Comparison of ENCODE assay signal across 35 mouse cellular contexts in genomic region chr10:7748752-7749151, GRCm38 (mm10).
"Had no signal": no experiment of that assay in that cellular context is flagged by ENCODE, and none has a peak within 500 bp of the region (broad histone marks: within the 10 kb centered on the region; RNA-seq: fewer than 3 reads in every experiment).

No protein-coding gene starts in this region.

- H3K9ac ChIP-seq: heart, embryonic 12.5 days; heart, embryonic 13.5 days; heart, embryonic 15.5 days; hindbrain, embryonic 12.5 days; hindbrain, embryonic 13.5 days; hindbrain, embryonic 14.5 days; hindbrain, embryonic 15.5 days; intestine, embryonic 15.5 days; kidney, embryonic 15.5 days had no signal

- H3K4me3 ChIP-seq: heart, embryonic 10.5 days; heart, embryonic 12.5 days; heart, embryonic 13.5 days; heart, embryonic 15.5 days; hindbrain, embryonic 10.5 days; hindbrain, embryonic 12.5 days; hindbrain, embryonic 13.5 days; hindbrain, embryonic 15.5 days; intestine, embryonic 15.5 days; kidney, embryonic 15.5 days; layer of hippocampus, adult 2 months had no signal

- DNase-seq: heart, postnatal 10 days; heart, postnatal 14 days; heart, postnatal 36 days; heart, postnatal 4 days; kidney, adult 11 months; kidney, adult 18-20 months; kidney, adult 2 months; kidney, adult 8-10 months; kidney, adult 9 months; kidney, postnatal 10 days; kidney, postnatal 14 days; kidney, postnatal 25 days; kidney, postnatal 36 days; kidney, postnatal 4 days; layer of hippocampus, adult 9-11 months; layer of hippocampus, postnatal 36 days had no signal

- H3K4me2 ChIP-seq: heart, embryonic 11.5 days; heart, embryonic 12.5 days; heart, embryonic 13.5 days; heart, embryonic 15.5 days; hindbrain, embryonic 12.5 days; hindbrain, embryonic 13.5 days; hindbrain, embryonic 14.5 days; hindbrain, embryonic 15.5 days; intestine, embryonic 15.5 days; kidney, embryonic 15.5 days had no signal

- ATAC-seq: hindbrain, embryonic 16.5 days; hindbrain, postnatal 0 days; inflammation-experienced regulatory T-cells, adult 6 months; intestine, embryonic 15.5 days; intestine, embryonic 16.5 days; intestine, postnatal 0 days had no signal

- H3K4me1 ChIP-seq: heart, embryonic 10.5 days; heart, embryonic 12.5 days; heart, embryonic 13.5 days; heart, embryonic 15.5 days; hindbrain, embryonic 10.5 days; hindbrain, embryonic 12.5 days; hindbrain, embryonic 13.5 days; hindbrain, embryonic 15.5 days; intestine, embryonic 15.5 days; kidney, embryonic 15.5 days had no signal

- H3K27me3 ChIP-seq: heart, embryonic 12.5 days; heart, embryonic 13.5 days; heart, embryonic 15.5 days; hindbrain, embryonic 12.5 days; hindbrain, embryonic 13.5 days; hindbrain, embryonic 15.5 days; intestine, embryonic 15.5 days; kidney, embryonic 15.5 days had no signal

- H3K9me3 ChIP-seq: heart, embryonic 10.5 days; heart, embryonic 12.5 days; heart, embryonic 13.5 days; heart, embryonic 15.5 days; hindbrain, embryonic 10.5 days; hindbrain, embryonic 12.5 days; hindbrain, embryonic 13.5 days; hindbrain, embryonic 15.5 days; intestine, embryonic 15.5 days; kidney, embryonic 15.5 days had no signal

- H3K27ac ChIP-seq: heart, embryonic 10.5 days; heart, embryonic 13.5 days; heart, embryonic 15.5 days; hindbrain, embryonic 10.5 days; hindbrain, embryonic 12.5 days; hindbrain, embryonic 13.5 days; hindbrain, embryonic 14.5 days; hindbrain, embryonic 15.5 days; hindbrain, postnatal 0 days; intestine, embryonic 15.5 days; kidney, embryonic 15.5 days; kidney, postnatal 0 days; layer of hippocampus, adult 2 months had no signal
